Mouse (Mus musculus) ES-Bruce4 (cell line): ENCODE measurements around the gene Ppp4r4.

Experiments
- CTCF ChIP-seq: IDR thresholded peaks from one replicate; pipeline ENCODE4 v1.8.1; 2011; ENCODE audit warnings: low read depth, low read length
- EP300 ChIP-seq: IDR thresholded peaks from 2 replicates; pipeline ENCODE4 v1.6.1; 2011; ENCODE audit warnings: low read depth, low read length; ENCODE audit not compliant: insufficient read depth
- POLR2A ChIP-seq: IDR thresholded peaks from one replicate; pipeline ENCODE4 v1.8.1; 2011; ENCODE audit warnings: low read length; ENCODE audit not compliant: insufficient read depth

- TF ChIP-seq CTCF (no peak), EP300 (no peak), POLR2A (no peak)
These were observed 19.0 kb upstream of the Ppp4r4 start for GRCm38 (mm10) chr12:103513039-103513438.
